Mouse (Mus musculus) ES-E14 (cell line): ENCODE data around the gene Pitpnc1. TPM values are rescaled to one million over a fixed set of nuclear protein-coding genes. Genes with fewer than 3 reads are reported as not detected.

ENCODE experiments used
- DNase-seq: peaks from one replicate; pipeline ENCODE4 v3.0.0-alpha.2; 2013; ENCODE audit warnings: low read depth, low spot score
- H3K27ac ChIP-seq: 2 replicates; pipeline ENCODE4 v1.5.1; 2012; ENCODE audit warnings: low read depth, mild to moderate bottlenecking, low read length, moderate library complexity, mixed read lengths; ENCODE audit not compliant: poor library complexity, insufficient read depth, severe bottlenecking
- H3K36me3 ChIP-seq: 2 replicates; pipeline ENCODE4 v1.6.1; 2012; ENCODE audit warnings: mild to moderate bottlenecking, low read length, moderate library complexity, mixed read lengths; ENCODE audit not compliant: control insufficient read depth, poor library complexity, insufficient read depth, severe bottlenecking
- H3K4me1 ChIP-seq, 2 experiments: fragments of 150-350 bp in 1 of 2; sonication (generic) in 1 of 2; 2 replicates each; pipeline ENCODE4 v1.6.1; 2012; ENCODE audit warnings: low read length in 2 of 2, mild to moderate bottlenecking in 1 of 2, mixed read lengths in 1 of 2; ENCODE audit not compliant: control insufficient read depth in 2 of 2, insufficient read depth in 2 of 2, poor library complexity in 1 of 2
- H3K4me3 ChIP-seq, 2 experiments: fragments of 150-350 bp in 1 of 2; sonication (generic) in 1 of 2; 2 replicates each; pipeline ENCODE4 v1.5.1; 2012; ENCODE audit warnings: low read length in 2 of 2, low read depth in 1 of 2, mild to moderate bottlenecking in 1 of 2, mixed read lengths in 1 of 2; ENCODE audit not compliant: insufficient read depth in 1 of 2, poor library complexity in 1 of 2, severe bottlenecking in 1 of 2
- H3K9ac ChIP-seq: 2 replicates; pipeline ENCODE4 v1.6.1; 2012; ENCODE audit warnings: low read depth, mild to moderate bottlenecking, low read length, mixed read lengths; ENCODE audit not compliant: poor library complexity, insufficient read depth, severe bottlenecking
- H3K9me3 ChIP-seq: fragments of 150-350 bp; sonication (generic); 2 replicates; pipeline ENCODE4 v1.6.1; 2012; ENCODE audit warnings: low read depth, mild to moderate bottlenecking, low read length; ENCODE audit not compliant: control insufficient read depth, insufficient read depth
- CHD2 ChIP-seq: IDR thresholded peaks from 2 replicates; pipeline ENCODE4 v1.6.1; 2014; ENCODE audit warnings: mild to moderate bottlenecking, low read depth, low read length, inconsistent platforms
- HCFC1 ChIP-seq: IDR thresholded peaks from 2 replicates; pipeline ENCODE4 v1.6.1; 2012; ENCODE audit warnings: low read length, inconsistent platforms, borderline replicate concordance; ENCODE audit not compliant: insufficient read depth
- MAFK ChIP-seq: IDR thresholded peaks from 2 replicates; pipeline ENCODE4 v1.6.1; 2014; ENCODE audit warnings: mild to moderate bottlenecking, low read depth, low read length, inconsistent platforms; ENCODE audit not compliant: insufficient read depth
- ZC3H11A ChIP-seq: IDR thresholded peaks from 2 replicates; pipeline ENCODE4 v1.6.1; 2012; ENCODE audit warnings: low read depth, mild to moderate bottlenecking, inconsistent platforms, low read length, borderline replicate concordance
- ZNF384 ChIP-seq: IDR thresholded peaks from 2 replicates; pipeline ENCODE4 v1.6.1; 2012; ENCODE audit warnings: low read depth, low read length, inconsistent platforms
- in situ Hi-C, 2 experiments: fragments of 600-800 bp; cut with MboI; formaldehyde crosslinking; loops; one replicate each; pipeline ENCODE4 v1.15.1; 2025; ENCODE audit warnings: low sequenced_read_pairs in 2 of 2, inconsistent platforms in 1 of 2; ENCODE audit not compliant: unreplicated experiment in 2 of 2
- total RNA-seq: library from RNA; depleted of rRNA; stranded (reverse); fragments of 300-350 nt; gene quantifications from 2 replicates; pipeline ENCODE4 v1.2.3, GENCODE M21; 2012

Pitpnc1 gene
- total RNA-seq, 1 experiment: 37.3 TPM

GRCm38 (mm10) chr11:107408886-107409285 is 61.6 kb downstream of the Pitpnc1 start:
- DNase-seq: no peak
- in situ Hi-C loops: no loop called here
- Histone ChIP-seq H3K27ac (peak overlapping the region; percentile 62; the same call in 1 of the 2 replicates), H3K4me3 (no peak overlapping the region; a peak in 1 of 4 replicates), H3K36me3 (no peaks in the 10 kb centered on the region), H3K9ac (peak overlapping the region; percentile 65; the same call in 1 of the 2 replicates), H3K4me1 (peaks cover 18 to 40% of the 10 kb centered on the region in 2 experiments), H3K9me3 (no peaks in the 10 kb centered on the region)
- TF ChIP-seq CHD2 (no peak), ZNF384 (no peak), MAFK (no peak), HCFC1 (no peak), ZC3H11A (no peak)

DNA sequence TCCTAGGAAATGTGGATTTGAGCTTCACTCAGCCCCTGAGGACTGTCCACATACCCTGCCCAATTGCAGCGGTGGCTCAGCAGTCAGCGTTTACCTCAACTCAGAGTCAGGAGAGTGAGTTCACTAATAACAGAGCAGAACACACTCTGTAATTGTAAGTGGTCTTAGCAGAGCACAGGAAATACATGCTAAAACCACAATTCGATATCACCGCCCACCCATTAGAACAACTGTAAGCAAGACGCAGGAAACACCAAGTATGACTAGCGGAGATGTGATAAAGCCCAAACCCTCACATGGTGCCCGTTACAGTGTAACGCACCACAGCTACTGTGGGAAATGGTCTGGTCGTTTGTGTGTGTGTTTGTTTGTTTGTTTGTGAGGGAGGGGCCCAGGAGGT is 62.8 kb downstream of the Pitpnc1 start:
- TF ChIP-seq MAFK (no peak), ZC3H11A (no peak), HCFC1 (no peak), ZNF384 (no peak), CHD2 (no peak)
- Histone ChIP-seq H3K27ac (0 out of 2 replicates have a peak overlapping the region, but pooled peaks have one; percentile 15), H3K9me3 (no peaks in the 10 kb centered on the region), H3K4me3 (no peak overlapping the region), H3K4me1 (peaks cover 21 to 38% of the 10 kb centered on the region in 2 experiments), H3K9ac (no peak overlapping the region), H3K36me3 (no peaks in the 10 kb centered on the region)
- no peak for DNase-seq
- in situ Hi-C loops: no loop called here

DNA sequence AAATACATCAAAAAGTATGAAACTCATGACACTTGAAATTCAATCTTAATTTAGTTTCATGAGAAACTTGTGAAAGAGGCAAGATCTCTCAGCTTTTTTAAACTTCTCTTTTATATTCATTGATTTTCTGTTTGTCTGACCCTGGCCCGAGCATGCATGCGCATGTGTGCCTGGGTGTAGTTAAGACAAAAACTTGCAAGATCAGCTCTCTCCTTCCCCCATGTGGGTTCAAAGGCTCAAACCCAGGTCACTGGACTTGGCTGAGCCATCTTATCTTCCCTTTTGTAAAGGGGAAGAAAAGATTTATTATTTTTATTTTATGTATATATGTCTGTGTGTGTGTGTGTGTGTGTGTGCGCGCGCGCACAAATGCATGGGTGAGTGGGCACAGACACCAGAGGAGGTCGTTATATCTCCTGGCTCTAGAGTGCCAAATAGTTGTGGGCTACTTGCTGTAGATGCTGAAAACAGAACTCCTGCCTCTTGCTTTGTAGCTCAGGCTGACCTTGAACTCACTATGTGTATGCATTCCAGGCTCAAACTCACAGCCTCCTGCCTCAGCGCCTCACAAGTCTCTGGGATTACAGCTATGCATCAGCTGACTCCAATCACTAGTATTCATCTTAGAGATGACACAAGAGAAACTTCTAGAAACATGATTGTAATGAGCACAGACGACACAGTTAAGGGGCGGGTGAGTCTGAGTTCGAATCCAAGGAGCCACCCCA is 64.7 kb downstream of the Pitpnc1 start:
- H3K4me1 ChIP-seq: peaks cover 19 to 29% of the 10 kb centered on the region in 2 experiments
- no peak overlapping the region for H3K27ac ChIP-seq
- DNase-seq: no peak
- H3K9ac ChIP-seq: no peak overlapping the region; the same call in 1 of the 2 replicates
- H3K9me3 ChIP-seq: no peaks in the 10 kb centered on the region
- in situ Hi-C loops: no loop called here
- no peak for TF ChIP-seq HCFC1
- no peak for TF ChIP-seq ZC3H11A
- no peak for TF ChIP-seq MAFK
- no peak for TF ChIP-seq CHD2
- no peak for TF ChIP-seq ZNF384
- no peaks in the 10 kb centered on the region for H3K36me3 ChIP-seq
- no peak overlapping the region for H3K4me3 ChIP-seq

DNA sequence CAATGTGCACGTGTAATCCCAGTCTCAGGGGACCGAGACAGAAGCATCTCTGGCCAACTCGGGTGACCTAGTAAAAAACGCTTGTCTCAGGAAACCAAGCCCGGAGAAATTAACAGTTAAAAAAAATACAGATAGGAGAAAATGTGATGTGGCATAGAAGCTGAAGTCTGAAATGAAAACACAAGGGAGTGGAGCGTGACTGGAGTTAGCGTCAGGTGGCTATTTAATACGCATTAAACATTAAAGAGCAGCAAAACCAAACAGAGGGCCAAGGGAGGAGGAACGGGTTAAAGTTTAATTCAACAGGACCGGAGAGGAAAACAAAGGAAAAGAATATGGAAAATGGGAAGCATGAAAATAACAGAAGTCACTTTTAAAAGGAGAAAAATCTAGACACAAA is 67.2 kb downstream of the Pitpnc1 start:
- peaks cover 11 to 20% of the 10 kb centered on the region in 2 experiments for H3K4me1 ChIP-seq
- in situ Hi-C loops: no loop called here
- no peak overlapping the region for H3K4me3 ChIP-seq
- DNase-seq: no peak
- peaks cover 2% of the 10 kb centered on the region; the same call in 1 of the 2 replicates for H3K36me3 ChIP-seq
- H3K27ac ChIP-seq: no peak overlapping the region
- TF ChIP-seq ZC3H11A (no peak), ZNF384 (no peak), HCFC1 (no peak), CHD2 (no peak), MAFK (no peak)
- no peaks in the 10 kb centered on the region for H3K9me3 ChIP-seq
- H3K9ac ChIP-seq: no peak overlapping the region
